Mouse (Mus musculus) kidney, embryonic 16.5 days (tissue): ENCODE data around the gene Lgals3bp. TPM values are rescaled to one million over a fixed set of nuclear protein-coding genes. Genes with fewer than 3 reads are reported as not detected.
A peak's percentile ranks its signal among the peaks of the same experiment; 100 is the strongest.

Experiments
- ATAC-seq: fragments of 200-750 bp; cut with Nextera tagmentation; 2 replicates; pipeline ENCODE4 v1.8.0; 2017; ENCODE audit warnings: moderate TSS enrichment; ENCODE audit not compliant: low FRiP score, low TSS enrichment
- H3K27ac ChIP-seq: fragments of 300-500 bp; sonication (generic); 2 replicates; pipeline ENCODE4 v1.5.1; 2014; ENCODE audit warnings: low read length
- H3K27me3 ChIP-seq: fragments of 300-500 bp; sonication (generic); 2 replicates; pipeline ENCODE4 v1.6.1; 2014; ENCODE audit warnings: low read length, control low read depth, mixed read lengths; ENCODE audit not compliant: insufficient read depth
- H3K36me3 ChIP-seq: fragments of 300-500 bp; sonication (generic); 2 replicates; pipeline ENCODE4 v1.6.1; 2014; ENCODE audit warnings: low read length, control low read depth, mixed read lengths; ENCODE audit not compliant: insufficient read depth
- H3K4me1 ChIP-seq: fragments of 300-500 bp; sonication (generic); 2 replicates; pipeline ENCODE4 v1.6.1; 2014; ENCODE audit warnings: low read length, control low read depth, mixed read lengths; ENCODE audit not compliant: insufficient read depth
- H3K4me2 ChIP-seq: fragments of 300-500 bp; sonication (generic); replicated peaks from 2 replicates; pipeline ENCODE4 v1.6.1; 2014; ENCODE audit warnings: low read depth, low read length
- H3K4me3 ChIP-seq: fragments of 300-500 bp; sonication (generic); 2 replicates; pipeline ENCODE4 v1.5.1; 2014; ENCODE audit warnings: mild to moderate bottlenecking, low read length
- H3K9ac ChIP-seq: fragments of 300-500 bp; sonication (generic); replicated peaks from 2 replicates; pipeline ENCODE4 v1.6.1; 2014; ENCODE audit warnings: low read length
- H3K9me3 ChIP-seq: fragments of 300-500 bp; sonication (generic); 2 replicates; pipeline ENCODE4 v1.6.1; 2016; ENCODE audit warnings: low read length, control low read depth
- WGBS: fragments of 180-500 bp; shearing (Covaris S2); extraction: QIAGEN DNeasy Blood & Tissue Kit; methylation state at CpG from one replicate; pipeline ENCODE4 v1.1.7; 2014; 5-methylcytosine and 5-hydroxymethylcytosine counted together
- polyA plus RNA-seq: library from polyadenylated mRNA; unstranded; fragments of >200 nt; fragmentation: Nextera tagmentation; extraction: Ambion mirVana; gene quantifications from 2 replicates; pipeline ENCODE4 v1.2.1, GENCODE M21; 2015

The Lgals3bp gene
- polyA plus RNA-seq, 1 experiment from 2014 or later: 14.9 TPM

GRCm38 (mm10) chr11:118345693-118346092 is 56.2 kb downstream of the Lgals3bp start:
- ATAC-seq: 0 out of 2 replicates have a peak, but pooled peaks have one; percentile 16
- H3K9ac ChIP-seq: no peak overlapping the region
- H3K4me2 ChIP-seq: no peak overlapping the region
- H3K4me1 ChIP-seq: peaks cover 59% of the 10 kb centered on the region
- 36% methylated on average over 4 of the region's 4 CpGs for WGBS
- no peak overlapping the region for H3K27ac ChIP-seq
- no peaks in the 10 kb centered on the region for H3K36me3 ChIP-seq
- no peaks in the 10 kb centered on the region for H3K9me3 ChIP-seq
- no peak overlapping the region for H3K4me3 ChIP-seq
- no peaks in the 10 kb centered on the region for H3K27me3 ChIP-seq

- no peak overlapping the region for H3K27ac ChIP-seq
- peaks cover 47% of the 10 kb centered on the region for H3K4me1 ChIP-seq
- no peaks in the 10 kb centered on the region for H3K36me3 ChIP-seq
- H3K9ac ChIP-seq: no peak overlapping the region
- no peak for ATAC-seq
- no peak overlapping the region for H3K4me3 ChIP-seq
- WGBS: 75% methylated on average over 2 of the region's 2 CpGs
- no peaks in the 10 kb centered on the region for H3K27me3 ChIP-seq
- no peak overlapping the region for H3K4me2 ChIP-seq
- H3K9me3 ChIP-seq: no peaks in the 10 kb centered on the region
Observed at GRCm38 (mm10) chr11:118343629-118344028, 58.3 kb downstream of the Lgals3bp start.

Other genes with a start within 250 kb of the Lgals3bp start
- gene Cyth1, start 153.5 kb downstream of the Lgals3bp start, polyA plus RNA-seq: 17.9 and 18.2 TPM in 2 replicates
- gene Usp36, start 111.8 kb downstream of the Lgals3bp start, polyA plus RNA-seq: 21.4 and 24.8 TPM in 2 replicates
- gene Cep295nl, start 59.6 kb downstream of the Lgals3bp start, polyA plus RNA-seq: 0.37 and 0.39 TPM in 2 replicates
- gene Timp2, start 46.4 kb downstream of the Lgals3bp start, polyA plus RNA-seq: 84.6 TPM in 2 replicates
- 30.6 and 30.9 TPM in 2 replicates for gene Cant1, start 17.0 kb upstream of the Lgals3bp start, polyA plus RNA-seq
- gene C1qtnf1, start 26.1 kb upstream of the Lgals3bp start, polyA plus RNA-seq: 8.2 and 8.3 TPM in 2 replicates
- 6.1 and 7.5 TPM in 2 replicates for gene Engase, start 74.7 kb upstream of the Lgals3bp start, polyA plus RNA-seq